Mouse (Mus musculus): ENCODE data around the gene Cyp8b1. TPM values are rescaled to one million over a fixed set of nuclear protein-coding genes. Genes with fewer than 3 reads are reported as not detected.

The Cyp8b1 gene
- polyA plus RNA-seq, 1 experiment: 0.77 TPM

GRCm38 (mm10) chr9:121895392-121895993 lies 20.6 kb downstream of the Cyp8b1 start:
- Histone ChIP-seq H3K27ac (ENCODE audit: control insufficient read depth, insufficient read depth, low read depth, low read length, poor library complexity) (no peak overlapping the region), H3K4me3 (replicated peaks; ENCODE audit: control insufficient read depth, low read depth, low read length) (no peak overlapping the region), H3K4me1 (ENCODE audit: control insufficient read depth, insufficient read depth, low read length) (no peaks in the 10 kb centered on the region)
- no peak for TF ChIP-seq CTCF (IDR thresholded peaks at IDR 0.05; ENCODE audit: control insufficient read depth, insufficient read depth, low read length)
- no peak for TF ChIP-seq POLR2A (IDR thresholded peaks at IDR 0.05; ENCODE audit: borderline replicate concordance, control insufficient read depth, low read depth, low read length)
- WGBS: 61% methylated on average over 7 of the region's 7 CpGs

GRCm38 (mm10) chr9:121894447-121894846 lies 21.7 kb downstream of the Cyp8b1 start:
- no peaks in the 10 kb centered on the region for H3K4me1 ChIP-seq (ENCODE audit: control insufficient read depth, insufficient read depth, low read length)
- TF ChIP-seq CTCF (IDR thresholded peaks at IDR 0.05; ENCODE audit: control insufficient read depth, insufficient read depth, low read length): no peak
- TF ChIP-seq POLR2A (IDR thresholded peaks at IDR 0.05; ENCODE audit: borderline replicate concordance, control insufficient read depth, low read depth, low read length): no peak
- H3K27ac ChIP-seq (ENCODE audit: control insufficient read depth, insufficient read depth, low read depth, low read length, poor library complexity): no peak overlapping the region
- WGBS: 78% methylated on average over 7 of the region's 7 CpGs
- H3K4me3 ChIP-seq (replicated peaks; ENCODE audit: control insufficient read depth, low read depth, low read length): no peak overlapping the region

- Histone ChIP-seq H3K4me1 (ENCODE audit: control insufficient read depth, insufficient read depth, low read length) (no peaks in the 10 kb centered on the region), H3K27ac (ENCODE audit: control insufficient read depth, insufficient read depth, low read depth, low read length, poor library complexity) (no peak overlapping the region), H3K4me3 (replicated peaks; ENCODE audit: control insufficient read depth, low read depth, low read length) (no peak overlapping the region)
- 78% methylated on average over 12 of the region's 12 CpGs for WGBS
- TF ChIP-seq POLR2A (IDR thresholded peaks at IDR 0.05; ENCODE audit: borderline replicate concordance, control insufficient read depth, low read depth, low read length): no peak
- TF ChIP-seq CTCF (IDR thresholded peaks at IDR 0.05; ENCODE audit: control insufficient read depth, insufficient read depth, low read length): no peak
Observed at GRCm38 (mm10) chr9:121892057-121892687, 23.9 kb downstream of the Cyp8b1 start.

GRCm38 (mm10) chr9:121891301-121891700 lies 24.8 kb downstream of the Cyp8b1 start:
- TF ChIP-seq CTCF (IDR thresholded peaks at IDR 0.05; ENCODE audit: control insufficient read depth, insufficient read depth, low read length) (no peak), POLR2A (IDR thresholded peaks at IDR 0.05; ENCODE audit: borderline replicate concordance, control insufficient read depth, low read depth, low read length) (no peak)
- 86% methylated on average over 9 of the region's 9 CpGs for WGBS
- no peak overlapping the region for H3K27ac ChIP-seq (ENCODE audit: control insufficient read depth, insufficient read depth, low read depth, low read length, poor library complexity)
- no peak overlapping the region for H3K4me3 ChIP-seq (replicated peaks; ENCODE audit: control insufficient read depth, low read depth, low read length)
- no peaks in the 10 kb centered on the region for H3K4me1 ChIP-seq (ENCODE audit: control insufficient read depth, insufficient read depth, low read length)

- H3K27ac ChIP-seq (ENCODE audit: control insufficient read depth, insufficient read depth, low read depth, low read length, poor library complexity): no peak overlapping the region
- WGBS: 43% methylated on average over 18 of the region's 18 CpGs
- no peak overlapping the region for H3K4me3 ChIP-seq (replicated peaks; ENCODE audit: control insufficient read depth, low read depth, low read length)
- no peak for TF ChIP-seq CTCF (IDR thresholded peaks at IDR 0.05; ENCODE audit: control insufficient read depth, insufficient read depth, low read length)
- no peak for TF ChIP-seq POLR2A (IDR thresholded peaks at IDR 0.05; ENCODE audit: borderline replicate concordance, control insufficient read depth, low read depth, low read length)
- H3K4me1 ChIP-seq (ENCODE audit: control insufficient read depth, insufficient read depth, low read length): no peaks in the 10 kb centered on the region
Observed at GRCm38 (mm10) chr9:121890441-121890941, 25.6 kb downstream of the Cyp8b1 start.

GRCm38 (mm10) chr9:121889927-121890440 lies 26.1 kb downstream of the Cyp8b1 start:
- TF ChIP-seq POLR2A (IDR thresholded peaks at IDR 0.05; ENCODE audit: borderline replicate concordance, control insufficient read depth, low read depth, low read length) (no peak), CTCF (IDR thresholded peaks at IDR 0.05; ENCODE audit: control insufficient read depth, insufficient read depth, low read length) (no peak)
- no peak overlapping the region for H3K4me3 ChIP-seq (replicated peaks; ENCODE audit: control insufficient read depth, low read depth, low read length)
- H3K4me1 ChIP-seq (ENCODE audit: control insufficient read depth, insufficient read depth, low read length): no peaks in the 10 kb centered on the region
- 77% methylated on average over 4 of the region's 4 CpGs for WGBS
- H3K27ac ChIP-seq (ENCODE audit: control insufficient read depth, insufficient read depth, low read depth, low read length, poor library complexity): no peak overlapping the region

- WGBS: 9% methylated on average over 7 of the region's 7 CpGs
- Histone ChIP-seq H3K4me1 (ENCODE audit: control insufficient read depth, insufficient read depth, low read length) (peaks cover 3% of the 10 kb centered on the region; the same call in 1 of the 2 replicates), H3K4me3 (replicated peaks; ENCODE audit: control insufficient read depth, low read depth, low read length) (no peak overlapping the region)
Observed at GRCm38 (mm10) chr9:121882015-121882457, 34.1 kb downstream of the Cyp8b1 start.

GRCm38 (mm10) chr9:121881301-121881700 lies 34.8 kb downstream of the Cyp8b1 start:
- Histone ChIP-seq H3K4me3 (replicated peaks; ENCODE audit: control insufficient read depth, low read depth, low read length) (no peak overlapping the region), H3K4me1 (ENCODE audit: control insufficient read depth, insufficient read depth, low read length) (peaks cover 3% of the 10 kb centered on the region; the same call in 1 of the 2 replicates), H3K27ac (ENCODE audit: control insufficient read depth, insufficient read depth, low read depth, low read length, poor library complexity) (no peak overlapping the region)
- WGBS: 48% methylated on average over 6 of the region's 6 CpGs
- TF ChIP-seq CTCF (IDR thresholded peaks at IDR 0.05; ENCODE audit: control insufficient read depth, insufficient read depth, low read length) (peak; percentile 45; the same call in 1 of the 2 replicates), POLR2A (IDR thresholded peaks at IDR 0.05; ENCODE audit: borderline replicate concordance, control insufficient read depth, low read depth, low read length) (no peak)

More at GRCm38 (mm10) chr9:121882015-121882457, 34.1 kb downstream of the Cyp8b1 start:
- TF ChIP-seq CTCF (IDR thresholded peaks at IDR 0.05; ENCODE audit: control insufficient read depth, insufficient read depth, low read length) (no peak), POLR2A (IDR thresholded peaks at IDR 0.05; ENCODE audit: borderline replicate concordance, control insufficient read depth, low read depth, low read length) (no peak)
- no peak overlapping the region for H3K27ac ChIP-seq (ENCODE audit: control insufficient read depth, insufficient read depth, low read depth, low read length, poor library complexity)
